Mouse (Mus musculus) hematopoietic stem cell, adult 5-6 weeks (primary cell): ENCODE data around the gene Med13l. TPM values are rescaled to one million over a fixed set of nuclear protein-coding genes. Genes with fewer than 3 reads are reported as not detected.

Source experiments
- ATAC-seq, 2 experiments: fragments of 125-278 bp in 1 of 2; replicated peaks in 1 of 2; 2 replicates each; pipeline ENCODE4 v1.8.0; 2016 to 2017; ENCODE audit warnings: inconsistent platforms in 2 of 2, mild to moderate bottlenecking in 2 of 2, moderate number of reproducible peaks in 2 of 2, low read depth in 1 of 2, moderate TSS enrichment in 1 of 2; ENCODE audit not compliant: low FRiP score in 2 of 2, poor library complexity in 2 of 2, severe bottlenecking in 2 of 2, insufficient read depth in 1 of 2, low TSS enrichment in 1 of 2
- total RNA-seq: library from RNA; stranded (forward); fragments of 172-1452, 232-1000 nt; gene quantifications from 2 replicates; pipeline ENCODE4 v1.2.3, GENCODE M21; 2017

The Med13l gene
- total RNA-seq, result 55.4 and 56.2 TPM in 2 replicates

GRCm38 (mm10) chr5:118560385-118561085, at the start of gene Med13l:
Med13l (plus strand) TSS chr5:118560679.
- ATAC-seq, result no peak

GRCm38 (mm10) chr5:118510969-118511368, 49.5 kb upstream of the Med13l start:
- no peak for ATAC-seq

- no peak for ATAC-seq
Observed at GRCm38 (mm10) chr5:118513005-118513404, 47.5 kb upstream of the Med13l start.

- ATAC-seq, result peak; percentile 43 to 44; a peak in 3 of 4 replicates
Observed at GRCm38 (mm10) chr5:118513629-118514526, 46.6 kb upstream of the Med13l start.

GRCm38 (mm10) chr5:118514527-118514831, 46.0 kb upstream of the Med13l start:
- no peak for ATAC-seq

GRCm38 (mm10) chr5:118514842-118515241, 45.6 kb upstream of the Med13l start:
- no peak for ATAC-seq

- ATAC-seq, result no peak
Observed at GRCm38 (mm10) chr5:118515280-118515721, 45.2 kb upstream of the Med13l start.

- no peak for ATAC-seq
Observed at GRCm38 (mm10) chr5:118516066-118516465, 44.4 kb upstream of the Med13l start.

- ATAC-seq, result no peak
Observed at GRCm38 (mm10) chr5:118516470-118516869, 44.0 kb upstream of the Med13l start.

GRCm38 (mm10) chr5:118520457-118520856, 40.0 kb upstream of the Med13l start:
- ATAC-seq, result no peak

GRCm38 (mm10) chr5:118524400-118524799, 36.1 kb upstream of the Med13l start:
- ATAC-seq, result no peak

GRCm38 (mm10) chr5:118525634-118526033, 34.8 kb upstream of the Med13l start:
- ATAC-seq, result no peak

- no peak for ATAC-seq
Observed at GRCm38 (mm10) chr5:118526504-118526903, 34.0 kb upstream of the Med13l start.

- no peak for ATAC-seq
Observed at GRCm38 (mm10) chr5:118529241-118529640, 31.2 kb upstream of the Med13l start.

GRCm38 (mm10) chr5:118532125-118532524, 28.4 kb upstream of the Med13l start:
- ATAC-seq, result no peak

GRCm38 (mm10) chr5:118532659-118533058, 27.8 kb upstream of the Med13l start:
- no peak for ATAC-seq

GRCm38 (mm10) chr5:118534407-118534921, 26.0 kb upstream of the Med13l start:
- ATAC-seq, result no peak

GRCm38 (mm10) chr5:118535130-118535529, 25.3 kb upstream of the Med13l start:
- no peak for ATAC-seq
